Mouse (Mus musculus) erythroblast, embryonic 14.5 days (primary cell): ENCODE measurements around the gene Nlrp3.

Experiments
- GATA1 ChIP-seq: IDR thresholded peaks from 2 replicates; pipeline ENCODE4 v1.6.1; 2012; ENCODE audit warnings: low read length, inconsistent platforms, mixed read lengths
- TAL1 ChIP-seq: IDR thresholded peaks from 3 replicates; pipeline ENCODE4 v1.6.1; 2012; ENCODE audit warnings: low read length, inconsistent platforms, mixed read lengths

DNA sequence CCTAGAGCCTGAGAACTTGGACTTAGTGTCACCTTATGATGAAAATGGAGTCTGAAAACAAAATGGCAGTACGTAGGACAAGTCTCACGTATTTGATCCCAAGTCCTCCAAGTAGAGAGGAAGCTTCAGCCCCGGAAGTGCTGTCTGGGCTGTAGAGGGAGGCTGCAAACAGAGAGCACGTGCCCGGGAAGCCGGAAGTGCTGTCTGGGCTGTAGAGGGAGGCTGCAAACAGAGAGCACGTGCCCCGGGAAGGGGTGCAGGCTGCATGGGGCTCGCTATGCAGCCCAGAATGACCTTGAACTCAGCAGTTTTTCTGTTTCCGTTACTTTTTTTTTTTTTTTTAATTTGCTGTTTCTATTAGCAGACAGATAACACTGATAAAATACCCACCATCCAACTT, 23.1 kb upstream of the Nlrp3 start:
- TF ChIP-seq GATA1 (no peak), TAL1 (no peak)
